Mouse (Mus musculus) erythroid progenitor cell, adult 5-6 weeks (primary cell): ENCODE measurements around the gene Sfta2. TPM values are rescaled to one million over a fixed set of nuclear protein-coding genes. Genes with fewer than 3 reads are reported as not detected.

Source experiments
- ATAC-seq: replicated peaks from 2 replicates; pipeline ENCODE4 v1.8.0; 2016; ENCODE audit warnings: moderate number of reproducible peaks, mild to moderate bottlenecking, moderate TSS enrichment, inconsistent platforms; ENCODE audit not compliant: poor library complexity, low FRiP score, severe bottlenecking
- total RNA-seq, 2 experiments: library from RNA; stranded (forward) in 1 of 2; stranded (reverse) in 1 of 2; fragments of 150-400 nt in 1 of 2; fragments of 186-747, 209-891 nt in 1 of 2; gene quantifications; 2 replicates each; pipeline versions ENCODE4 v1.2.3 to v1.2.4; 2015 to 2017; ENCODE audit warnings: low replicate concordance in 2 of 2

The Sfta2 gene
- not detected in 2 replicates for total RNA-seq (2015; ENCODE audit: low replicate concordance)
- total RNA-seq (2017; ENCODE audit: low replicate concordance) = not detected in 2 replicates

DNA sequence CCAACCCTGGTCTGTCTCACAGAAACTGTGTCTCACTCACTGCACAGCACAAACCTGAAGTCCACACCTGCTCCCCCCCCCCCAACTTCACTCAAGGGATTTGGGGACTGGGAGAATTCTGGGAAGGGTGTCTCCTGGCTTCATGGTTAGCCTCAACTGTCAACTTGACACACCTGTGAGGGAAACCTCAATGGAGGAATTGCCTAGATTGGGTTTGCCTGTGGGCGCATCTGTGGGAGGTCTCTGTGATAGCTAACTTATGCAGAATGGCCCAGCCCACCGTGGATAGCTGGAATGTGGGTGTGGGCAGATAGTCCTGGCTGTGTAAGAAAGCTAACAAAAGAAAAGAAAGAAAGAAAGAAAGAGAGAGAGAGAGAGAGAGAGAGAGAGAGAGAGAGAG lies at the start of gene Sfta2:
Gene Sfta2 (plus strand): TSS at position 301 of the 400 bp plus-strand sequence.
- no peak for ATAC-seq

DNA sequence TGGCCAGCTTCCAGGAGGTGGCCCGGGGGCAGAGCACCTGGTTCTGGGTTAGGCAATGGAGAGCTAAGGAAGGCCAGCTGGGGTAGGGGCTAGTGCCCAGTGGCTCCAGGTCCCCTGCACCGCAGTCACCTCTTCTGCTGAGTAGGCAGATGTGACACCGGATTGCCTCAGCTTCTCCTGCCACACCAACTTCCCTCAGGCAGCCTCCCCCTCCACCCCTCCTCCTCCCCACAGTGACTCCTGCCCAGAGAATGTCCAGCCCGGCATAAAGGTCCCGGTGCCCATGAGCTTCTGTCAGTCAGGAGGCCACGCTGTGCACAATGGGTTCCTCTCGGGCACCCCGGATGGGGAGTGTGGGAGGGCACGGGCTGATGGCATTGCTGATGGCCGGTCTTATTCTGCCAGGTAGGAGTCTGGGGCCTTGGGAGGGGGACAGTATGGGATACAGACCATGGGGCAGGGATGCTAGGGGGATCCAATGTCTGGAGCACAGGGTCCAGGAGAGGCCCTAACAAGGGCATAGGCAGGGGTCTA lies 49.4 kb upstream of the Sfta2 start, which contains the start of gene Cdsn:
Gene Cdsn (plus strand): TSS at position 248 of the 534 bp plus-strand sequence.
- ATAC-seq = no peak

DNA sequence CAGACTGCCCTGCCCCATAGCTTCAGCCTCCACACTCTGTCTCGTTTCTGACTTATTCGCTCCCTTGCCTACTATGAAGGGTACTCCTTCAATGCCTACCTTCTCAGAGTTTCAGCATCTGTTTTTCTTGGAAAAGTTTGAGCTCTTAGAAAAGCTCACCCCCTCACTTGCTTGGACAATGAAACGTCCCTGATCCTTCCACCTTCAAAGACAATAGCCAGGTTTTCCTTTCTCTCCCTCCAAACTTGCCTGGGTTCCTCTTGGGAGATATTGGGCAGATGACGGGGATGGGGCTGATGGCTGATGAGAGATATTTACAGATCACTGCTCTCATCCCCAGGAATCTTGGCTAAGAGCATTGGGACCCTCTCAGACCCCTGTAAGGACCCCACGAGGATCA lies 47.0 kb upstream of the Sfta2 start:
- ATAC-seq = no peak

DNA sequence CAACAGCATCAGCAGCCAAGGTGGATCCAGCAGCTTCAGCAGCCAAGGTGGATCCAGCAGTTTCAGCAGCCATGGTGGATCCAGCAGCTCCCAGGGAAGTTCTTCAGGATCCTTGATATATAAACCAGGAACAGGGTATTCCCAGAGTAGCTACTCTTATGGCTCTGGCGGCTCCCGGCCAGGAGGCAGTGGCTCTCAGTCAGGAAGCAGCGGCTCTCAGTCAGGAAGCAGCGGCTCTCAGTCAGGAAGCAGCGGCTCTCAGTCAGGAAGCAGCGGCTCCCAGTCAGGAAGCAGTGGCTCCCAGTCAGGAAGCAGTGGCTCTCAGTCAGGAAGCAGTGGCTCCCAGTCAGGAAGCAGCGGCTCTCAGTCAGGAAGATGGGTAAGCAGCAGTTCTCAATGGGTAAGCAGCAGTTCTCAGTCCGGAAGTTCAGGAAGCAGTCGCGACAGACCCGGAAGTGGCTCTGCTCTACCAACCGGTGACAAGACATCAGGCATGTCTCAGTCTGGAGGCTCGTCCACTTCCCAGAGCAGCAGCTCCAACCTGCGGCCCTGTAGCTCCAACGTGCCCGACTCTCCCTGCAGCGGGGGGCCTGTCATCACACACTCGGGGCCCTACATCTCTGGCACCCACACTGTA lies 46.5 kb upstream of the Sfta2 start:
- no peak for ATAC-seq

DNA sequence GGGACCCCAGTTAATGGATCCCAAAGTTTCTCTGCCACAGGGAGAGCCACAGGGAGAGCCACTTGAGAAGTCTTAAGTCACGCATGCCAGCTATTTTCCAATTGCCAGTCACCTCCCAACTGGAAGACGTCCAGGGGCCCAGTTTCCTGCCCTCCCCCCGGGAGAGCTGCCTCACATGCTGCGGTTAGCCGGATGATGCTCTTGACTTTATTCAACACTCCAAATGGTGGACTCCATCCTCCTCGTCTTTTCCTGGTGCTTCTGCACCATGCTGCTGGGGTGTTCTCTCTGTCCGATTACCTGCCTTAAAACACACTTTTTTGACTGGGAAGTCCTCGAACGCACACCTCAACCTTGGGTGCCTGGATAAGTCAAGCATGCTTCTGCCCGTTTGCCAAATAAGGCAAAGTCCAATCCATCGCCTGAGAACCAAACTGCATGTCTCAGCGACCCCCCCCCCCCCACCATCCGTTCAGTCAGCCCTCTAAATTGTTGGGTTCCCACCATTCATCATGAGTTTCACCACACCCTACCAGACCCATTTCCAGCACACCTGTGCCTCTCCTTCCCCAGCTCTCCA lies 45.1 kb upstream of the Sfta2 start:
- no peak for ATAC-seq

DNA sequence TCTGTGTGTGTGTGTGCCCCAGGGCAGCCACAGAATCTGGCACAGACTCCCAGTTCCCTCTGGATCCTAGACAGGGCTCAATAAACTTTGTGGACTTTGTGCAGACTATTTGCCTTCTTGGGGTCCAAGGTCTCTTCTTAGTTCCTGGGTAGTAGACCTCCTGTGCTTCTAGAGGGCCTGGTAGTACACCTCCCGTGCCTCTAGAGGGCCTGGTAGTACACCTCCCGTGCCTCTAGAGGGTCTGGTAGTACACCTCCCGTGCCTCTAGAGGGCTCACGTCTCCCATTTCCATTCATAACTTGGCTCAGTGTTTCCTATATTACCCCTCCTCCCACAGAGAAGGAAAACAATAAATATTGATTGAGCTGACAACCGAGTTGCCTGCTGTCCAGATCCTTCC lies 44.5 kb upstream of the Sfta2 start:
- peak; percentile 65; the same call in 1 of the 2 replicates for ATAC-seq

DNA sequence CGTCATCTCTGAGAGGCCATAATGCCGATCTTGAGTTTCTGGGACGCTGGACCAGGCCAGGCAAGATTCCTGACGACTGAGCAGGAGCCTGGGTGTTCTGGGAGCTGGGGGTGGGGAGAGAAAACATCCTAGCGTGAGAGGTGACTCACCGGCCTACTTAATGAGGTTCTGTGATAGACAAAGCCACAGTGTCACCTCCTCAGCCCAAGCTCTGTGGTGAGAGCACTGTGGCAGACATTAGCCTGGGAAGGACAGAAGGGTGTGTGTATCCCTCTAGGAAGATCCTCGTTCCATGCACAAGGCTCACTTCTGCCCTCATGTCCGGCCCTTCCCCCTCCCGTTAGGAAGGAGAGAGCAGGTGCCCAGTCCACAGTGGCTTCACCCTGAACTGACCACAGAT lies 44.0 kb upstream of the Sfta2 start:
- ATAC-seq = no peak

DNA sequence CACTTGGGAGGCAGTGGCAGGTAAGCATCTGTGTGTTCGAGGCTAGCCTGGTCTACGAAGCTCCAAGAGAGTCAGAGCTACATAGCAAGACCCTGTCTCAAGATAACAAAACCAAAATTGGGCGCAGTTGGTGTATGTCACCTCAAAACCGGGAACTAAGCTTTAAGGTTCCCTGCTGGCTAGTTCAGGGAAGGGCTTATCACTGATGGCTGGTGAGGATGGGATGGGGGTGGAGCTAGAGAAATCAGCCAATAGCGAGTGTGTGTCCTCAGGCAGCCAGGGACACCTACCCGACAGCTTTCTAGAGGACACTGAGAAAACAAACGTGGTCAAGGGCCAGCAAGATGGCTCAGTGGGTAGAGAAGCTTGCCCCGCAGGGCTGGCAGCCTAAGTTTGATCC lies 43.1 kb upstream of the Sfta2 start:
- ATAC-seq = no peak

DNA sequence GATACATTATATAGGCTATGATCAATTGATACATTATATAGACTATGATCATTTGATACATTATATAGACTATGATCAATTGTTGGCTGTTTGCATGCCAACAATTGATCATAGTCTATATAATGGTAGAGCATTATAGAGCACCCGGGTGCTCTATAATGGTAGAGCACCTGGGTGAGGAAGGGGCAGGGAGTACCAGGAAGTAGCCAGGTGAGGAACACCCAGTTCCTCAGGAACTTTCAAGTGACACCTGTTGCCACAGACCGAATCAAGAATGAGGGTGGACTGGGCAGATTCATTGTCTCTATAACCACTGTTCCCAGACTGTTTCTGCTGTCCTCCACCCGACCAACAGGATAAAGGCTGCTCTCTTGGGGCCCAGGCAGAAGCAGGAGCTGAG lies 34.2 kb upstream of the Sfta2 start, which contains the start of gene 2300002M23Rik:
Gene 2300002M23Rik (plus strand): TSS at position 301 of the 400 bp plus-strand sequence.
- ATAC-seq = no peak

DNA sequence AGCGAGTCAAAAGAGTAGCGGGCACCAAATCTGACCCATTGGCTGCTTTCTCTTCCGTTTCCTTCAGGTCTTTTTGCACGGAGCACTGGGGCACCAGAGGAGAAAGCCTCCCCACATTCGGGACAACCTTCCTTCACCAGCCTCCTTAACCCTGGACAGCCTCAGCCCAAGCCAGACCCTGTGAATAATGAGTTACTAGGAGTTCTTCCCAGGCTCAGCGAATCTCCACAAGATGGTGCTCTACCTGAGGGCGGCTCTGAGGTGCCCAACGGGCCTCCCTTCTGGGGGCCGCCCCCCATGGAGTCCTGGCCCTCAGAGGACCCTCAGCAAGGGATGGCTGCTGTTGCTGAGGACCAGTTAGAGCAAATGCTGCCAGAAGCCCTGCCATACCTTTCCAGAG lies 33.6 kb upstream of the Sfta2 start:
- no peak for ATAC-seq

DNA sequence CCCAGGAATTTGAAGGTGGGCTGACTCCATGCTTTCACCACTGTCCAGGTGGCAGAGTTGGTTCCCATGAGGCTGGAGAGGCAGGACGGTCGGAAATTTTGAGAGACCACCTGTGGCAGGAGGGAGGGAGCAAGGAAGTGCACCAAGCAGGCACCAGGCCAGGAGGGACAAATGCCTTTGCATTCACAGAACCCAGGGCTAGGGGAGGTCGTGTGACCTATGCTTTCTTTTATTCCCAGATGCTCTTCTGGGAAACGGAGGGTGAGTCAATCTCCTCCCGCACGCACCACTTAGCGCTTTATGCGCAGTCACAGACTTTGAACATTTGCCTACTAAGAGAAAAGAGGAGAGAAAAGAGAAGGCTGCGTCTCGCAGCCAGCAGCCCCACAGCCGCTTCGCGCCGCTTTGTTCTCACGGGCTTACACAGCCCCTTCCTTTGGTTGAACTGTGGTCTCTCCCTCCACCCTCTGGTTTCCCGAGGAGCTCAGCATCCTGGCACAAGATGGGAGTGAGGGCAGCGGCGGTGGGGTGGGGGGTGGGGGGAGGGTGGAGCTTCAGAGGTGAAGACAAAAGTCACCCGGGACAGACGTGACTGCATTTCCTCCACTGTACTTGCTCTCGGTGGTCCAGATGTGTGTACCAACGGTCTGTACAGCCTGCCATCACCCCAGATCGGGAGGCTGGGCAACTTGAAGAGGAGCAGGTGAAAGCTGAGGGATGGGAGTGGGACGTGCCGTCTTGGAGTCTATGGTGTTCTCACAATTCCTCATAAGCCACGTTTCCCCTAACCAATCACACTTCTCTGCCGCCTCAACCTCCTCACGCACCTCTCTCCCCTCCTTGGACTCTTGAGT lies 32.0 kb upstream of the Sfta2 start:
- ATAC-seq = no peak

DNA sequence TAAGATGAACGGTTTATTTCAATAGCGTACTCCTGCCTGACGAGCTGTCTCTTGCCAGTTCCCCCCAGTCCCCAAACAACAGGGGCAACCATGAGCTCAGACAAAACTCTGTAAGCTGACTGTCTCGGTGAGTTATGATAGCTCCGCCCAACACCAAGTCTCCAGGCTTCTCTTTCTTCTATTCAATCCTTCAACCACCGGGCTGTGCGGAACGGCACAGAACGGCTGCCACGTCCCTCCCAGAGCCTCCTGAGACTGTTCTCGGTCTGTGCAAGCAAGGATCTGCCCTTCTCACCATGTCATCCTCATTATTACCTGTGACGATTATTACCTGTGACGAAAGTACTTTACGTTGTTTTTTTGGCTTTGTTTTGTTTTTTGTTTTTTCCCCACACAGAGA lies 30.5 kb upstream of the Sfta2 start:
- no peak for ATAC-seq

DNA sequence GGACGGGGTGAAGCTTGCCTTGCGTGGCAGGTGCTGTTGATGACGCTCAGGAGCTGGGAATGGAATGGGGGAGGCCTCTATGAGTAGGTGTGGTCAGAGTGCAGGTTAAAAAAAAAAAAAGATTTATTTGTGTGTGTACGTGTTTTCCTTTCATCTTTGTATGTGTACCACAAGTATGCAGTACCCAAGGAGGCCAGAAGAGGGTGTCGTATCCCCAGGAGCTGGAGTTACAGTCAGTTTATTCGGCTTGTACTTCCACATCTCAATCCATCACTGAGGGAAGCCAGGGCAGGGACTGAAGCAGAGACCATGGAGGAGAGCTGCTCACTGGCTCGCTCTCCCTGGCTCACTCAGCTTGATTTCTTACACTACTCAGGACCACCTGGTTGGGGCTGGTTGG lies 29.9 kb upstream of the Sfta2 start:
- ATAC-seq = no peak

DNA sequence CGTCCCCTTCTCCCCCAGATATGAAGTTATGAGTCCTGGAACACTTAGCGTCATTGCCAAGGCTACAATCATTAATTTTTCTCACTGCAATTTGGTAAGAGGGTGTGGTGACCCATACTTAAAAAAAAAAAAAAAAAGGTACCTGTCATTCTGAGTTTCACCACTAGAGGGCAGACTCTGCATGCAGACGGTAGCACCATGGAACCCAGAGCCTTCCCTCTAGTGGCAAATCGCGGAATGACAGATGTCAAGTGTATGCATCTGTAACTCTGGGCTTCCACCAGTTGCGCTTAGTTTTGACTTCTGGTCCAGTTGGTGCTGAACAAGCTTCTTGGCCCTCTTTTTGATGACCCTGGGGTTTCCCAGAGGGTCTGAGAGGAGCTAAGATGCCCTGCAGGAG lies 23.1 kb upstream of the Sfta2 start:
- peak; percentile 80 for ATAC-seq

DNA sequence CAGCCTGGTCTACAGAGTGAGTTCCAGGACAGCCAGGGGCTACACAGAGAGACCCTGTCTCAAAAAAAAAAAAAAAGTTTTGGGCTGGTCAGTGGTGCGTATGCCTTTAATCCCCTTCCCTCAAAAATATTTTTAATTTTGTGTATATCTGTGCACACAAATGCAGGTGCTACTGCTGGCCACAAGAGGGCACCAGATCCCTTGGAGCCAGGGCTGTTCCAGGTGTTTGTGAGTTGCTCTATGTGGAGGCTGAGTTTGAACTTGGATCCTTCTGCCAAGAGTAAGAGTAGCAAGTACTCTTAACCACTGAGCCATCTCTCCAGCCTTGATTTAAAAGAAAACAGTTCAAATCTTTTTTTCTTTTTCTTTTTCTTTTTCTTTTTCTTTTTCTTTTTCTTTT lies 18.4 kb upstream of the Sfta2 start:
- ATAC-seq = no peak; the same call in 1 of the 2 replicates

DNA sequence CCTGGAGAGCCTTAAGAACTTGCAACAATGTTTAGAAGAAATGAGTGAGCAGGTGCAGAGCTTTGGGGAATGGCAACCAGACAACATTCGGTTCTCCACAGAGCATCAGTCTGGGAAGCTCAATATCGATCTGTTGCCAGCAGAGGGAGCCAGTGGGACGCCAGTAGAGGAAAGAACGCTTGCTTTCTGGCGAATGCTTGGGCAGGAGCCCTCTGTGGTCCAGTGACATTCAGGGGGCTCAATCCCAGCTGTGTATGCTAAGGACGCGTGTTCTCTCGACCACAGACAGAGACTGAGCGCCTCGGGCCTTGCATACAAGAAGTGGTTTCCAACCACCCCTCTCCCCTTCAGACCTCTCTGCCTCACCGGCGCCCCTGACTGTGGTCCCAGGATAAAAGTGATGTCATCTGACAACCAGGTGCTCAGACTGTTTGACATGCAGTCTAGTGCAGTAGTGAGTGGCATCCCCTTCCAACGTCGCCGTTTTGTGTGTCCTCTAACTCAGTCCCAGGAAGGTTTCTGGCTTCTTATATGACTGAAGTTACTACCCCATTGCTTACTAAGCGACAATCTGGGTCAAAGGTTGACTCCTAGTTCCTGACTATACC lies 16.9 kb upstream of the Sfta2 start:
- peak; percentile 49 for ATAC-seq

DNA sequence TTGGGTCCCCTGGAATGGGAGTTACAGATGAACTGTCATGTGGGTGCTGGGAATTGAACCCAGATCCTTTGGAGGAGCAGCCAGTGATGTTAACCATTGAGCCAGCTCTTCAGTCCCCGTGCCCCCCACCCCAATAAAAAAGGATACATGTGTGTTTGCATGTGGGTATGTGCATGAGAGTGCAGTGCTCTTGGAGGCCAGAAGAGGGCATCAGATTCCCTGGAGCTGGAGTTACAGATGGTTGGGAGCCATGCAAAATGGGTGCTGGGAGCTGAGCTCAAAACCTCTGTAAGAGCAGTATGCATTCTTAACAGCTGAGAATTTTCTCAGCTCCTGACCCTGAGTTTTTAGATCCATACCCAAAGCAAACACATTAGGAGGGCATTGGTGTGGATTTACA lies 14.1 kb upstream of the Sfta2 start:
- no peak for ATAC-seq

DNA sequence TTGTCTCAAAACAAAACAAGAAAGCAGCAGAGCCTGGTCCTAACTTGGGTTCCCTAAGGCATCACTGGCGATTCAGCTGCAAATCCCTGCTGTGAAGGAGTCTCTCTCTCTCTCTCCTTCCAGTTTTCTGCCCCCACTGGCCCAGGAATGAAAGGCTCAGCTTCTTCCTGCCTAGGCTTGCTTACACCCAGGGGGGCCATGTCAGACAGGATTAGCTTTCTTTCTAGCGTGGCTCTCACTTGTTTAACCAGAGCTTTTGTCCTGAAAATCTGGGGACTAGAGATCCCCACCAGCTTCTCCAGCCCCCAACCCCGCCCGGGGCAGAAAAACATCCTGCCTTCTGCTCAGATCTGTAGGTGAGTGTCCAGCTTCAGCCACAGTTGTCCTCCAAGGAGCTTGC lies 13.0 kb upstream of the Sfta2 start:
- no peak for ATAC-seq

DNA sequence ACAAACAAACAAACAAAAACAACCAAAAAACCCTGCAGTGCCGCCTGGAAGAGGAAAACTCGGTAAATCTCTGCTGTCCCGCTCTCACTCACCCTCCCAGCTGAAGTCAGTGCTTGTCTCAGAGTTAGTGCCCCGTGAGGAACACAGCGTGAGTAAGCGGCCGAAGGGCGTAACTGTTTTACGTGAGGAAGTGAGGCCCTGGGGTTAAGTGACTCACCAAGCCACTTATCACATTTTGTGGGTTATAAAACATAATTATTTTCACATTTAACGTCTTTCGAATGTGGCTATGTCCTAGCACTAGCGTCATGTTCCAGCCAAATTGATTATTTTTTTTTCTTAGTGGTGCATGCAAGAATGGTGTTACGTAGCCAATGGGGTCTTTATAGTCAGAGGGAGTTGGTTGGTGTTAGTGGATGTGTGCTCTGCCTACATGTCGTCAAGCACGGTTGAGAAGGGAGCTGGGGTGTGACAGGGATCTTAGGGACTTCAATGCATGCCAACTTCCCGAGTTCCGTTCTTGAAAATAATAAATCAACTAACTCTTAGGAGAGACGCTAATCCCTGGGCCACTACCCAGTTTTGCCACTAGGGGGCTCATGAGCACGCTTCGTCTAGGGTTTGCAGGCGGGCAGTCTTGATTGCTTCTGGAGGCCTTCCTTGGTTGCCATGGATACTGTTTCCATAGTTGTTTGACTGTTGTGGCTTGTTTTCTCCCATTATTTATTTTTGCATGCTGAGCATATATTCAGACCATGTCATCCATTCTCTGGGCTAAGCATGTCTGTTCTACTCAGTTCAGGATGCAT lies 10.7 kb upstream of the Sfta2 start:
- peak; percentile 72 for ATAC-seq
